Mouse (Mus musculus): ENCODE results near the gene Olfr1415. TPM values are rescaled to one million over a fixed set of nuclear protein-coding genes. Genes with fewer than 3 reads are reported as not detected.
"Not testable (repeated sequence)": the region's sequence is repeated elsewhere in the genome, so short reads cannot be mapped to it uniquely, and the experiment has no call there.

Gene Olfr1415
- not detected in 2 replicates for polyA plus RNA-seq (2014; fragmentation: Nextera tagmentation; extraction: Ambion mirVana)

DNA sequence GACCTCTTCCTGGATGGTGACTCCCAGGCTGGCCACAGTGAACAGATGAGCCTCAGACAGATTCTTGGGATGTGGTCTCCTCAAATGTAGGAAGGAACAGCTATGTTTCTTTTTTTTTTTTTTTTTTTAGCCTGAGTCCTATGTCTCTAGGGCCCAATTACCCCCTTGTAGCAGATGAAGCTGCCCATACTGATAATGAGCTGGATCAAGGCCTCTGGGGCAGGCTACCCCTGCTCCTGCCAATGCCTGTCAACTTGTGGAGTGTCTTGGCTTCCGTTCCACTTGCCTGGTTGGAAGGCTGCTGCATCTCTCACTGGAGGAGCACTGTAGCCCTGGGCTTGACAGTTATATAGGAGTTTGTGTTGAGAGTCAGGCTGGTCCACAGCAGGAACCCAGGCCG is at the start of gene Olfr1415:
Gene Olfr1415 (minus strand): TSS at position 101 of the 400 bp plus-strand sequence.
- WGBS: 80% methylated on average over 2 of the region's 2 CpGs
- no peak within 1 kb of the TSS for H3K9ac ChIP-seq (replicated peaks; ENCODE audit: low read depth, low read length)
- H3K4me3 ChIP-seq (ENCODE audit: low read depth, low read length): no peak within 1 kb of the TSS
- H3K27ac ChIP-seq (ENCODE audit: low read length): no peak within 1 kb of the TSS
- H3K27me3 ChIP-seq (ENCODE audit: control insufficient read depth, insufficient read depth, low read length): no peaks in the 10 kb centered on the region
- no peaks in the 10 kb centered on the region for H3K4me1 ChIP-seq (ENCODE audit: control insufficient read depth, insufficient read depth, low read length)
- H3K9me3 ChIP-seq (ENCODE audit: control insufficient read depth, low read depth, low read length): no peaks in the 10 kb centered on the region
- H3K36me3 ChIP-seq (ENCODE audit: control insufficient read depth, insufficient read depth, low read length): no peaks in the 10 kb centered on the region
- ATAC-seq (ENCODE audit: insufficient number of reproducible peaks, insufficient read depth, low FRiP score, low read depth): no peak
- H3K4me2 ChIP-seq (replicated peaks; ENCODE audit: low read depth, low read length): no peak within 1 kb of the TSS

DNA sequence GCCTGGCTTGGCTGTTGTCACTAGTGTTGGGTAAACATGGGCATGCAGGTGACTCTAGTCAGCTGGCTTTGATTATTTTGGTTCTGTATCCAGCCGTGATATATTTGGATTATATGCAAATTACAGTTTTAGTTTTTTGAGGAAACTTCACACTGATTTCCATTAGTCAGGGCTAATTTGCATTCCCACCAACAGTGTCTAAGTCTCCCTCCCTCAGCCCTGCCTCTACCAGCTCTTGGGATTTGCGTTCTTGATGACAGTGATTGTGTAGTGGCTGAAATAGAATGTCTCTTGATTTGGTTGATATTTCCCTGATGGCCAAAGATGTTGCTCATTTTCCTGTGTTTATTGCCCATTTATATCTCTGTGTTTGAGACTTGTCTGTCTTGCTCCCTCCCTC is 43.2 kb upstream of the Olfr1415 start:
- no peak for ATAC-seq (ENCODE audit: insufficient number of reproducible peaks, insufficient read depth, low FRiP score, low read depth)
- Histone ChIP-seq H3K4me2 (replicated peaks; ENCODE audit: low read depth, low read length) (no peak overlapping the region), H3K9ac (replicated peaks; ENCODE audit: low read depth, low read length) (no peak overlapping the region), H3K4me3 (ENCODE audit: low read depth, low read length) (no peak overlapping the region), H3K9me3 (ENCODE audit: control insufficient read depth, low read depth, low read length) (no peaks in the 10 kb centered on the region), H3K36me3 (ENCODE audit: control insufficient read depth, insufficient read depth, low read length) (no peaks in the 10 kb centered on the region), H3K27ac (ENCODE audit: low read length) (no peak overlapping the region), H3K27me3 (ENCODE audit: control insufficient read depth, insufficient read depth, low read length) (no peaks in the 10 kb centered on the region), H3K4me1 (ENCODE audit: control insufficient read depth, insufficient read depth, low read length) (no peaks in the 10 kb centered on the region)
- WGBS: 48% methylated on average over 2 of the region's 2 CpGs

DNA sequence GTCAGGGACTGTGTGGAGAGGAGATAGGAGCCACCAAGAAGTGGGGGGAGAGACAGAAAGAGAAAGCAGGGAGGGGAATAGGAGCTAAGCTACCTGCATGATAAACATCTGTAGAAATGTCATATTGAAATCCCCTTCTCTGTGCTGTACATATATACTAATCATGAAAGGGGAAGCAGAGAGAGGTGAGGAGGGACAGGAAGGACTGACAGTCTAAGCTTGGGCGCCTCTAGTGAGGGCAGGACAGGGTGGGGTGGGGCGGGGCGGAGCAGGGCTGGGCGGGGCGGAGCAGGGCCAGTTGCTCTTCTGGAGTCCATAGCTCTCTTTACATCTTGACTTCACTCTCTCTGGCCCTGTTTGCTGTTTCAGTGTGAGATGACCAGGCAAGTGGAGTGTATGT is 41.1 kb upstream of the Olfr1415 start:
- no peak overlapping the region for H3K9ac ChIP-seq (replicated peaks; ENCODE audit: low read depth, low read length)
- H3K4me1 ChIP-seq (ENCODE audit: control insufficient read depth, insufficient read depth, low read length): no peaks in the 10 kb centered on the region
- no peaks in the 10 kb centered on the region for H3K27me3 ChIP-seq (ENCODE audit: control insufficient read depth, insufficient read depth, low read length)
- no peak overlapping the region for H3K27ac ChIP-seq (ENCODE audit: low read length)
- no peak overlapping the region for H3K4me3 ChIP-seq (ENCODE audit: low read depth, low read length)
- H3K36me3 ChIP-seq (ENCODE audit: control insufficient read depth, insufficient read depth, low read length): no peaks in the 10 kb centered on the region
- H3K9me3 ChIP-seq (ENCODE audit: control insufficient read depth, low read depth, low read length): no peaks in the 10 kb centered on the region
- no peak overlapping the region for H3K4me2 ChIP-seq (replicated peaks; ENCODE audit: low read depth, low read length)
- no peak for ATAC-seq (ENCODE audit: insufficient number of reproducible peaks, insufficient read depth, low FRiP score, low read depth)
- WGBS: 27% methylated on average over 5 of the region's 5 CpGs

DNA sequence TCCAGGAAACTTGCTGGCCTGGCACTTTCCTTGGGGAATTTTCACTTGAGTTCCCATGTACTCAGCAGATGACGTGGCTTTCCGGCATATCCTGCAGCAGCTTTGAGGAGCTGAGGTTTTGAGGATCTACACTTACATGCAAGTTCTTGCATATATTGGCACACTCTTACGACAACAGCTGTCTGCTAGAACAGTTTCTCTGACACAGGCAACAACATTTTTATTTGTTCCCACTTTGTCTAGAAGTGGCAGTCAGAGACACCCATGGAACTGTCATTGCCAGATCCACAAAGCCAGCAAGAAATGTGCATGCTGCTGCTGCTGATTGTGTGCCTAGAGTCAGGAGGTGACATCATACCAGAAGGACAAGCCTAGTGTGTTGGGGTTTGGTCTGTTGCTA is 27.9 kb upstream of the Olfr1415 start:
- Histone ChIP-seq H3K4me2 (replicated peaks; ENCODE audit: low read depth, low read length) (no peak overlapping the region), H3K4me3 (ENCODE audit: low read depth, low read length) (no peak overlapping the region), H3K4me1 (ENCODE audit: control insufficient read depth, insufficient read depth, low read length) (no peaks in the 10 kb centered on the region), H3K9ac (replicated peaks; ENCODE audit: low read depth, low read length) (no peak overlapping the region), H3K9me3 (ENCODE audit: control insufficient read depth, low read depth, low read length) (no peaks in the 10 kb centered on the region), H3K27me3 (ENCODE audit: control insufficient read depth, insufficient read depth, low read length) (no peaks in the 10 kb centered on the region), H3K36me3 (ENCODE audit: control insufficient read depth, insufficient read depth, low read length) (no peaks in the 10 kb centered on the region), H3K27ac (ENCODE audit: low read length) (no peak overlapping the region)
- WGBS: 84% methylated on average over 3 of the region's 3 CpGs
- ATAC-seq (ENCODE audit: insufficient number of reproducible peaks, insufficient read depth, low FRiP score, low read depth): no peak

DNA sequence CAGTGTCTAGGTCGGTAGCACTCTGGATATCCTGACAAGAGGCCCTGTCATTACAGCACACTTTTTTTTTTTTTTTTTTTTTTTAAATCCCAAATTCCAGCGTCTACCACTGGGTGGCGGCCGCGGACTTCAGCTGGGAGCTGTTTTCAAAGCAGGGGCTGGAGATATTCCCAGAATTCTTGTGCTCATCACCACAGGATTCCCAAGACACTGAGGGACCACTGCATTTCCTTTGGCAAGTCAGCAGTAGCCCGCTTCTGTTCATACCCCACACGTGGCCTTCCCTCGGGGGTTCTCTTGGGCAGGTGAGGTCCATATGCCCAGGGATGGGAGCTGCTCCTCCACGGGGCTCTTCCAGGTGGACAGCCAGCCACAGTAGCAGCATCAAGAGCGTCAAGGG is 25.5 kb upstream of the Olfr1415 start:
- Histone ChIP-seq H3K27ac (ENCODE audit: low read length) (no peak overlapping the region), H3K27me3 (ENCODE audit: control insufficient read depth, insufficient read depth, low read length) (no peaks in the 10 kb centered on the region), H3K4me3 (ENCODE audit: low read depth, low read length) (no peak overlapping the region), H3K4me2 (replicated peaks; ENCODE audit: low read depth, low read length) (no peak overlapping the region), H3K36me3 (ENCODE audit: control insufficient read depth, insufficient read depth, low read length) (no peaks in the 10 kb centered on the region), H3K9me3 (ENCODE audit: control insufficient read depth, low read depth, low read length) (no peaks in the 10 kb centered on the region), H3K9ac (replicated peaks; ENCODE audit: low read depth, low read length) (no peak overlapping the region), H3K4me1 (ENCODE audit: control insufficient read depth, insufficient read depth, low read length) (no peaks in the 10 kb centered on the region)
- WGBS: 18% methylated on average over 10 of the region's 10 CpGs
- no peak for ATAC-seq (ENCODE audit: insufficient number of reproducible peaks, insufficient read depth, low FRiP score, low read depth)

DNA sequence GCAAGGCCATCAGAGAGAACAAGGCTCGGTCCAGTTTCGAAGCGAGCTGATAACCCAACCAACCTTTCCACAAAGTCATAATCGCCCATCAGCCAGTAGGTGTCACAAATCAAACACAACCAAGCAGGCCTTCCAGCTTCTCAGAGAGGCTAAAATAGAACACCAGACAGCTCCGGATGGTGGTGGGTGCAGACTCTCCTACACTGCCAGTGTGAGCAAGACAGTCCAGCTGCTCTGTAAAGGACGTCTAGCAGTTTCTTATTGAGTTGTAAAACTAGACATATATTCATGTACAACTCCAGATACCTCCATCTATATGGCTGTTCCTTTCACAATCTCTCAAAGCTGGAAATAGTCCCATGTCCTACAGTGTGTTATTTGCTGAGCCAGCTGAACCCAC is 23.1 kb upstream of the Olfr1415 start:
- Histone ChIP-seq H3K27ac (ENCODE audit: low read length) (no peak overlapping the region), H3K27me3 (ENCODE audit: control insufficient read depth, insufficient read depth, low read length) (no peaks in the 10 kb centered on the region), H3K9ac (replicated peaks; ENCODE audit: low read depth, low read length) (no peak overlapping the region), H3K4me1 (ENCODE audit: control insufficient read depth, insufficient read depth, low read length) (no peaks in the 10 kb centered on the region), H3K4me3 (ENCODE audit: low read depth, low read length) (no peak overlapping the region), H3K4me2 (replicated peaks; ENCODE audit: low read depth, low read length) (no peak overlapping the region), H3K36me3 (ENCODE audit: control insufficient read depth, insufficient read depth, low read length) (no peaks in the 10 kb centered on the region), H3K9me3 (ENCODE audit: control insufficient read depth, low read depth, low read length) (no peaks in the 10 kb centered on the region)
- WGBS: 83% methylated on average over 6 of the region's 6 CpGs
- no peak for ATAC-seq (ENCODE audit: insufficient number of reproducible peaks, insufficient read depth, low FRiP score, low read depth)

DNA sequence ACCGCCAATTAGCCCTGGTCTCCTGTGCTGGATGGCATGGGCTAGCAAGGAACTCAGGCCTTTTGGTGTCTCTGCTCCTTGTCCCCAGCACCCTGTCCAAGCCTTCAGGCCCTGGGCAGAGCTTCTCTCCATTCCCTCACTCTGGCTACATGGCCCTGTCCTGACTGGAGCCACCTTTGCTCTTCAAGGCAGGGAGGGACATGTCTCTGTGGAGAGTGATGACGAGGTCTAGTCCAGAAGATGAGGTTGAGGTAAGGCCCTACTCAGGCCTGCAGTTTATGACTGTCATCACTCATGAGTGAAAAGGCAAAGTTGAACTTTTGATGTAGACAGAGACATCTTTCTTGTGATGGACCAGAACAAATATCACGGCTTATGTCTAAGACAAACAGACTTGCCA is 22.7 kb upstream of the Olfr1415 start, which contains the start of gene Olfr1414:
Gene Olfr1414 (minus strand): TSS at position 101 of the 400 bp plus-strand sequence.
- Histone ChIP-seq H3K4me1 (ENCODE audit: control insufficient read depth, insufficient read depth, low read length) (no peaks in the 10 kb centered on the region), H3K36me3 (ENCODE audit: control insufficient read depth, insufficient read depth, low read length) (no peaks in the 10 kb centered on the region), H3K9ac (replicated peaks; ENCODE audit: low read depth, low read length) (no peak within 1 kb of the TSS), H3K9me3 (ENCODE audit: control insufficient read depth, low read depth, low read length) (no peaks in the 10 kb centered on the region), H3K4me2 (replicated peaks; ENCODE audit: low read depth, low read length) (no peak within 1 kb of the TSS), H3K27me3 (ENCODE audit: control insufficient read depth, insufficient read depth, low read length) (no peaks in the 10 kb centered on the region), H3K4me3 (ENCODE audit: low read depth, low read length) (no peak within 1 kb of the TSS), H3K27ac (ENCODE audit: low read length) (no peak within 1 kb of the TSS)
- no peak for ATAC-seq (ENCODE audit: insufficient number of reproducible peaks, insufficient read depth, low FRiP score, low read depth)
- WGBS: 70% methylated on average over 3 of the region's 3 CpGs

DNA sequence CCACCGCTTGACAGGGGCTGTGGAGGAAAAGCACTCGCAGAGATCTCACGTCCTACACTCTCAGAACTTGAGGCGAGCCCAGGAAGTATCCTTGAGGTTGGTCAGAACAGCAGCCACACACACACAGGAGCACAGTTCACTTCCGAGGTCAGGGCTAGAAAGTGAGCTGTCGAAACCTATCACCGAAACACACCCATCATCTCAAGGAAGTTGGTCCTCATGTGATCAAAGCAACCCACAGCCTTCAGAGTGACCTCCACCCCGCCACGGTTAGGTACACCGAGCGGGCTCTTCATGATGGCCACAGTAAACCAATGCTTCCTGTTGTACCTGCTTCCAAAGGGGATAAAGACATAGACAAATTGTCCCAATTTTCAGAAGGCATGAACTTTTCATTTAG is 19.5 kb upstream of the Olfr1415 start:
- Histone ChIP-seq H3K9me3 (ENCODE audit: control insufficient read depth, low read depth, low read length) (no peaks in the 10 kb centered on the region), H3K27me3 (ENCODE audit: control insufficient read depth, insufficient read depth, low read length) (no peaks in the 10 kb centered on the region), H3K4me3 (ENCODE audit: low read depth, low read length) (no peak overlapping the region), H3K27ac (ENCODE audit: low read length) (no peak overlapping the region), H3K36me3 (ENCODE audit: control insufficient read depth, insufficient read depth, low read length) (no peaks in the 10 kb centered on the region), H3K4me2 (replicated peaks; ENCODE audit: low read depth, low read length) (no peak overlapping the region), H3K4me1 (ENCODE audit: control insufficient read depth, insufficient read depth, low read length) (no peaks in the 10 kb centered on the region), H3K9ac (replicated peaks; ENCODE audit: low read depth, low read length) (no peak overlapping the region)
- WGBS: 77% methylated on average over 11 of the region's 11 CpGs
- ATAC-seq (ENCODE audit: insufficient number of reproducible peaks, insufficient read depth, low FRiP score, low read depth): no peak

DNA sequence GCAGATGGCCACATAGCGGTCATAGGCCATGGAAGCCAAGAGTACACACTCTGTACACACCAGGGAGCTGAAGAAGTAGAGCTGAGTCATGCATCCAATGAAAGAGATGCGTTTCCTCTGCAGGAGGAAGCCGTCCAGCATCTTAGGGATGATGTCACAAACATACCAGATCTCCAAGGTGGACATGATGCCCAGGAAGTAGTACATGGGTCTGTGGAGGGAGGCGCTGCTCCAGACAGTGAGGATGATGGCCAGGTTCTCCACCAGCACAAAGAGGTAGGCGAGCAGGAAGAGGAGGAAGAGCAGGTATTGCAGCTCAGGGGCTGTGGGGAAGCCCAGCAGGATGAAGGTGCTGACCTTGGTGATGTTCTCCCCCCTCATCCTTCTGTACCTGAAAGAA is 15.7 kb upstream of the Olfr1415 start:
- not testable (repeated sequence) for H3K4me3 ChIP-seq (ENCODE audit: low read depth, low read length); H3K27me3 ChIP-seq (ENCODE audit: control insufficient read depth, insufficient read depth, low read length); ATAC-seq (ENCODE audit: insufficient number of reproducible peaks, insufficient read depth, low FRiP score, low read depth); H3K9ac ChIP-seq (replicated peaks; ENCODE audit: low read depth, low read length); H3K27ac ChIP-seq (ENCODE audit: low read length); H3K4me2 ChIP-seq (replicated peaks; ENCODE audit: low read depth, low read length); H3K9me3 ChIP-seq (ENCODE audit: control insufficient read depth, low read depth, low read length); H3K36me3 ChIP-seq (ENCODE audit: control insufficient read depth, insufficient read depth, low read length); H3K4me1 ChIP-seq (ENCODE audit: control insufficient read depth, insufficient read depth, low read length)
- WGBS: 91% methylated on average over 4 of the region's 5 CpGs
